Mouse (Mus musculus) lung, embryonic 14.5 days (tissue): ENCODE measurements around the gene Hepacam2. TPM values are rescaled to one million over a fixed set of nuclear protein-coding genes. Genes with fewer than 3 reads are reported as not detected.
A peak's percentile ranks its signal among the peaks of the same experiment; 100 is the strongest.

Experiments
- ATAC-seq: fragments of 200-750 bp; cut with Nextera tagmentation; 2 replicates; pipeline ENCODE4 v1.8.0; 2017; ENCODE audit warnings: mild to moderate bottlenecking, moderate TSS enrichment, moderate library complexity; ENCODE audit not compliant: insufficient read depth
- DNase-seq: peaks from one replicate; pipeline ENCODE4 v3.0.0-alpha.2; 2015
- H3K27ac ChIP-seq: fragments of 300-500 bp; sonication (generic); 2 replicates; pipeline ENCODE4 v1.5.1; 2014; ENCODE audit warnings: low read depth, mild to moderate bottlenecking, moderate library complexity
- H3K27me3 ChIP-seq: fragments of 300-500 bp; sonication (generic); 2 replicates; pipeline ENCODE4 v1.6.1; 2014; ENCODE audit warnings: low read length, control low read depth; ENCODE audit not compliant: insufficient read depth
- H3K36me3 ChIP-seq: fragments of 300-500 bp; sonication (generic); 2 replicates; pipeline ENCODE4 v1.6.1; 2014; ENCODE audit warnings: control low read depth; ENCODE audit not compliant: insufficient read depth
- H3K4me1 ChIP-seq: fragments of 300-500 bp; sonication (generic); 2 replicates; pipeline ENCODE4 v1.6.1; 2014; ENCODE audit warnings: antibody characterized with exemption, control low read depth; ENCODE audit not compliant: insufficient read depth
- H3K4me2 ChIP-seq: fragments of 300-500 bp; sonication (generic); 2 replicates; pipeline ENCODE4 v1.6.1; 2014; ENCODE audit warnings: mild to moderate bottlenecking
- H3K4me3 ChIP-seq: fragments of 300-500 bp; sonication (generic); 2 replicates; pipeline ENCODE4 v1.5.1; 2014; ENCODE audit warnings: low read depth, low read length
- H3K9ac ChIP-seq: fragments of 300-500 bp; sonication (generic); 2 replicates; pipeline ENCODE4 v1.6.1; 2014
- H3K9me3 ChIP-seq: fragments of 300-500 bp; sonication (generic); 2 replicates; pipeline ENCODE4 v1.6.1; 2016; ENCODE audit warnings: low read depth, low read length, control low read depth
- CTCF ChIP-seq: IDR thresholded peaks from 2 replicates; pipeline ENCODE4 v1.5.1; 2016; ENCODE audit warnings: antibody characterized with exemption, low read depth
- WGBS: fragments of 180-500 bp; shearing (Covaris S2); extraction: QIAGEN DNeasy Blood & Tissue Kit; methylation state at CpG from one replicate; pipeline ENCODE4 v1.1.7; 2014; 5-methylcytosine and 5-hydroxymethylcytosine counted together
- polyA plus RNA-seq: library from polyadenylated mRNA; unstranded; fragments of >200 nt; fragmentation: Nextera tagmentation; extraction: Ambion mirVana; gene quantifications from 2 replicates; pipeline ENCODE4 v1.2.1, GENCODE M21; 2014

Hepacam2 gene
- polyA plus RNA-seq, result 0.26 and 0.39 TPM in 2 replicates

DNA sequence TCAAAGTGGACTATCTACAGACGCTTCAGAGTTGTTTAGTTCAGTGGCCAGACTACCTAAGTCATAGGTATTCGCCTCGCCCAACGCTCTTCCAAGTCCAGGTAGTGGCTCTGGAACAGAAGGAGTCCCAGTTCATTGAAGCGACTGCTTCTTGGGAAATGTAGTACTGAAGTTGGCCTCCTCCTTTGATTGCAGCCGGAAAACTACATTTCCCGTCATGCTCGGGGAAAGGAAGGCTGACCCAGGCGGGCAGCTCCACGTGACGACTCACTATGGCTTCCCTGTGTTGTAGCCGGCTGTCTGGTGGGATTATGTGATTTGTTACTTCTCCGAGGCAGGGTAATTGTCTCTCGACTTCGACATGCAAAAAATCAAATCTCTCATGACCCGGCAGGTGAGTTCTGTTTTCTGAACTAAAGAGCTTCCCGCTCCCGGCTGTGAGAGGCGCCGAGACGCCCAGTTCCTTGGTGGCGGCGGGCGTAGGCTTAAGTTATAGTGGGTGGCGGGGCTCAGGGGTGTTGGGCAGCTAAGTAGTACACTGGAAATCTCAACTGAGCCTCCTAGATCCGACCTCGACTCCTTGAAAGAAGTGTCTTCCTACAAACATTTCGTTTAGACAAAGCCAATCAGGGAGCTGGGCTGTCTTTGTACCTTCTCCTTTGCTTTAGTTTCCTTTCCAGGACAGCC lies at the start of gene Hepacam2, which contains the start of gene Vps50:
TSS of gene Hepacam2 (minus strand) at position 137 of the 687 bp plus-strand sequence.
TSS of gene Vps50 (plus strand) at position 221 of the 687 bp plus-strand sequence.
- H3K4me1 ChIP-seq, result no peaks in the 10 kb centered on the region
- DNase-seq (peak; percentile 96), ATAC-seq (peak; percentile 99)
- peak within 1 kb of the TSS; percentile 77 for H3K4me2 ChIP-seq
- TF ChIP-seq CTCF, result no peak
- no peaks in the 10 kb centered on the region for H3K27me3 ChIP-seq
- no peak within 1 kb of the TSS for H3K27ac ChIP-seq
- H3K4me3 ChIP-seq, result peak within 1 kb of the TSS; percentile 74
- WGBS, result 2% methylated on average over 28 of the region's 28 CpGs
- no peaks in the 10 kb centered on the region for H3K9me3 ChIP-seq
- peak within 1 kb of the TSS; percentile 68 for H3K9ac ChIP-seq
- no peaks in the 10 kb centered on the region for H3K36me3 ChIP-seq

DNA sequence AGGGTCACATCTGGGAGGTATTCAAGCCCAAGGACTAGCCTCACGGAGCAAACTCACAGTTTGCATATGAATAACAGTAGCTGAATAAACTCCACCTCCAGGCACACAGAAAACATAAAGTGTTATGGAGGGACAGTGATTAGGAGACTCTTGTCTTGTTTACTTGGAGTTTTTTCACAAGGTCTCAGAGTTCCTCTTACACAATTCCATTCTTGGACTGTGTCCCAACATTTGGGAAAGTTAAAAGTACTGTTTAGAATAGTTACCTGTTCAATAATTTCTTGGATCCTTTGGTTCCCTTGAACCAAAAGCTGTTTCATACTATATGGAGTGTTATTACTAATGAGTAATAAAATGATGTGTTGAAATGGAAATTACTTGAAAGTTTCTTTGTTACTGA lies 46.9 kb upstream of the Hepacam2 start:
- Histone ChIP-seq H3K36me3 (no peaks in the 10 kb centered on the region), H3K27ac (no peak overlapping the region), H3K9ac (no peak overlapping the region), H3K9me3 (no peaks in the 10 kb centered on the region), H3K4me2 (no peak overlapping the region), H3K4me3 (no peak overlapping the region), H3K27me3 (no peaks in the 10 kb centered on the region), H3K4me1 (no peaks in the 10 kb centered on the region)
- ATAC-seq (no peak), DNase-seq (no peak)
- no peak for TF ChIP-seq CTCF
- WGBS, result 65% methylated on average over 1 of the region's 1 CpGs

DNA sequence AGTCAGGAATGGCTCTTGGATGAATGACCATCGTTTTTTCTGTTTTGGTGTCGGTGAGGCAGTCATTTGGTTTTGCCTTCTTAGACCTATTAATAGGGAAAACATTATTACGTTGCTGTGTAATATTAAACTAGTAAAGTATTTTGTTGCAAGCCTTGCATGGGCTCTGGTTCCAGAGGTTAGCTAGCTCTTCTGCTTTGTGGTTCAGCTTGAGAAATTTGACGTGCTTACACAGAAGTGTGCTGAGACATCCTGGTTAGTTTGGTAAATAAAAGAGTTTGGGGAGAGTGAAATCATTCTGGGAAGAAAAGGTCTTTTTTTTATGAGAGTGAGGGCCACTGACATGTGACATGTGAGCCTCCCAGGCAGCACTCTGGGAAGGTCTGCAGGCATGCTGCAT lies 45.8 kb upstream of the Hepacam2 start:
- Histone ChIP-seq H3K4me1 (no peaks in the 10 kb centered on the region), H3K9ac (no peak overlapping the region), H3K27me3 (no peaks in the 10 kb centered on the region), H3K9me3 (no peaks in the 10 kb centered on the region), H3K36me3 (no peaks in the 10 kb centered on the region), H3K4me3 (no peak overlapping the region), H3K27ac (no peak overlapping the region), H3K4me2 (no peak overlapping the region)
- no peak for TF ChIP-seq CTCF
- ATAC-seq (no peak), DNase-seq (no peak)
- 79% methylated on average over 4 of the region's 4 CpGs for WGBS

DNA sequence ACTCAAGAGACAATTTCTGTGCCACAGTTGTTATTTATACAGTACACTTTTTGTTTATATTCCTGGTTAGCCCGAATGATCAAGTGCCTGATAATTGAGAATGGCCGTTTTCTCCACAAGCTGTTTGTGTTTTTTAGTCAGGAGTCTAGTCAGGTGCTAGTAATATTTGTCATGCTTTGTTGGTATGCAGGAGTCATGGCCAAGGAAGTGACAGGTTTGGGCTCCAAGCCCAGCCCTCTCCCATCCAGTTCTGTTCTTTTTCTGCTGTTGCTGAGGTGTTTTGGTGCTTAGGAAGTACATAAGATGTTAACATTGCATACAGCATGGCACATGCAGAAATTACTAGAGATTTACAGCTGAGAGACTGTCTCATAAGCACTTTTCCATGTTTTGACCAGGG lies 41.4 kb upstream of the Hepacam2 start:
- no peak overlapping the region for H3K9ac ChIP-seq
- H3K27me3 ChIP-seq, result no peaks in the 10 kb centered on the region
- H3K9me3 ChIP-seq, result no peaks in the 10 kb centered on the region
- H3K4me1 ChIP-seq, result no peaks in the 10 kb centered on the region
- 40% methylated on average over 2 of the region's 2 CpGs for WGBS
- H3K27ac ChIP-seq, result no peak overlapping the region
- no peak overlapping the region for H3K4me2 ChIP-seq
- no peak for TF ChIP-seq CTCF
- ATAC-seq (no peak; the same call in 1 of the 2 replicates), DNase-seq (no peak)
- no peak overlapping the region for H3K4me3 ChIP-seq
- 0 out of 2 replicates have a peak, but pooled peaks cover 5% of the 10 kb centered on the region for H3K36me3 ChIP-seq

DNA sequence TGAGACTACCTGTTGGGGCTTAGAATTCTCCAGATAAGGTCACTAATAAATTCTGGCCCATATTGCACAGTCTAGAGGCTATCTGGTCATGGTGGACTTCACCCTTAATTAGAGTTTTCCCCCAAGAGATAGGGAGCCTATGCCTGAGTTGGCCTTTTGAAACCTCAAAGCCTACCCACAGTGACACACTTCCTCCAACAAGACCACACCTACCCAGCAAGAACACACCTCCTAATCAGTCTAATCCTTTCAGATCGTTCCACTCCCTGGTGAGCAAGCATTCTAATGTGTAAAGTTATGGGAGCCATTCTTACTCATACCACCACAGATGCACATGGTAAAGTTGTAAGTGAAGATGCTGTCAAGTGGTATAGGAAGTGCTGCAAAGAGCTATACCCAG lies 38.0 kb upstream of the Hepacam2 start:
- no peaks in the 10 kb centered on the region for H3K4me1 ChIP-seq
- H3K27me3 ChIP-seq, result no peaks in the 10 kb centered on the region
- no peaks in the 10 kb centered on the region for H3K9me3 ChIP-seq
- WGBS, result 59% methylated on average over 1 of the region's 1 CpGs
- no peak overlapping the region for H3K4me3 ChIP-seq
- H3K9ac ChIP-seq, result no peak overlapping the region
- no peak for TF ChIP-seq CTCF
- no peak for DNase-seq
- no peak overlapping the region for H3K27ac ChIP-seq
- H3K4me2 ChIP-seq, result no peak overlapping the region
- no peak for ATAC-seq
- 0 out of 2 replicates have a peak, but pooled peaks cover 5% of the 10 kb centered on the region for H3K36me3 ChIP-seq

DNA sequence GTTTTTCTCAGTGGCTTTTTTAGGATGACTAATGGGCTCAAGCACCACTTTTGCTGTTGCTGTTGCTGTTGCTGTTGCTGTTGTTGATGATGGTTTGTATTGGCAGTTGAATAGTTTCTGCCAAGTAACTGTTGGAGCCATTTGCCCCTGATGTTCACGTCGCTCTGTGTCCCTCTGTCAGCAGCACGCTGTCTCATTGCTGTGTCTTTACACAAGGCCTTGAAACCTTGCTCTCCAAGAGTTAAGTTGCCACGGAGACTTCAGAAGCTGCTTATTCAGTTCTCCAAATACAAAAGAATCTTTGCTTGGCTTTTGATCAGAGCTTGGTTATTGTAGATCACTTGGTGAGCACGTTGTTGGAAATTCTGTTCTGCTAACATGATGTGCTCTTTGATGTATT lies 33.3 kb upstream of the Hepacam2 start:
- no peak overlapping the region for H3K27ac ChIP-seq
- H3K4me3 ChIP-seq, result no peak overlapping the region
- H3K9me3 ChIP-seq, result no peaks in the 10 kb centered on the region
- H3K4me2 ChIP-seq, result no peak overlapping the region
- ATAC-seq (no peak), DNase-seq (no peak)
- TF ChIP-seq CTCF, result no peak
- H3K36me3 ChIP-seq, result 0 out of 2 replicates have a peak, but pooled peaks cover 1% of the 10 kb centered on the region
- no peak overlapping the region for H3K9ac ChIP-seq
- no peaks in the 10 kb centered on the region for H3K27me3 ChIP-seq
- H3K4me1 ChIP-seq, result no peaks in the 10 kb centered on the region
- 60% methylated on average over 5 of the region's 5 CpGs for WGBS

DNA sequence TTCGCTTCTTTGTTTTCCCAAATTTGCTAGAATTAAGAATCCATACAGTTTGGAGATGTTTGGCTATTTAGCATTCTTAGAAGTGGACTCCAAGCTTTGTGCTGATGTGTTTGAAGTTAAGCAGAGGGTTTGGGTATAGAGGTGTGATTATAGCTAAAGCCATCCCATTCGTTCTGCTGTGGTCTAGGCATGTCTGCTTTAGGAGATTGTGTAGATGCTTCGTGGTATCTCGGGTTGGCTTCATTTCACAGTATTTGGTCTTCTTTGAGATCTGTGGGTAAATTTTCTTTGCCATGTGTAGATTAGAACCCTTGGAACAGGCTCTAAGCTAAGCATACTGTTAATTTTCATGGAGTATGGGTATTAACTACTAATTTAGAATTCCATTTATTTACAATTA lies 30.1 kb upstream of the Hepacam2 start:
- DNase-seq (no peak), ATAC-seq (no peak)
- no peak overlapping the region for H3K9ac ChIP-seq
- H3K27me3 ChIP-seq, result no peaks in the 10 kb centered on the region
- H3K4me2 ChIP-seq, result no peak overlapping the region
- H3K4me3 ChIP-seq, result no peak overlapping the region
- no peaks in the 10 kb centered on the region for H3K9me3 ChIP-seq
- 0 out of 2 replicates have a peak, but pooled peaks cover 3% of the 10 kb centered on the region for H3K36me3 ChIP-seq
- H3K27ac ChIP-seq, result no peak overlapping the region
- 87% methylated on average over 4 of the region's 4 CpGs for WGBS
- H3K4me1 ChIP-seq, result no peaks in the 10 kb centered on the region
- TF ChIP-seq CTCF, result no peak
